Mouse (Mus musculus): ENCODE data around the gene Nfkbia. TPM values are rescaled to one million over a fixed set of nuclear protein-coding genes. Genes with fewer than 3 reads are reported as not detected.

Gene Nfkbia
- total and polyA plus RNA-seq, 3 experiments: 9.3 to 15.9 TPM; not detected in 1

GRCm38 (mm10) chr12:55491516-55492183 lies 797 bp downstream of the Nfkbia start:
- peak overlapping the region; percentile 98 for H3K9ac ChIP-seq (ENCODE audit: control insufficient read depth, low read depth, low read length, poor library complexity, severe bottlenecking)
- H3K4me1 ChIP-seq (ENCODE audit: control insufficient read depth in 1 of 2, insufficient read depth in 2 of 2, low read length in 2 of 2): peaks cover 0 to 13% of the 10 kb centered on the region in 2 experiments; a peak in 3 of 4 replicates
- DNase-seq (ENCODE audit: low read depth, low spot score): peak; percentile 90
- TF ChIP-seq POLR2AphosphoS5 (IDR thresholded peaks at IDR 0.05; ENCODE audit: borderline replicate concordance, low read depth, low read length) (no peak), CHD2 (IDR thresholded peaks at IDR 0.05; ENCODE audit: low read length) (no peak), HCFC1 (IDR thresholded peaks at IDR 0.05; ENCODE audit: low read depth, low read length) (peak; percentile 30), CTCF (IDR thresholded peaks at IDR 0.05 in 2 of 3, conservative IDR thresholded peaks at IDR 0.05 in 1 of 3; ENCODE audit: control insufficient read depth in 1 of 3, insufficient read depth in 1 of 3, low read depth in 2 of 3, low read length in 3 of 3, poor library complexity in 1 of 3, severe bottlenecking in 1 of 3) (no peak; a peak in 1 of 6 replicates), MAX (IDR thresholded peaks at IDR 0.05; ENCODE audit: low read length) (peak; percentile 28; the same call in 1 of the 2 replicates), NRF1 (IDR thresholded peaks at IDR 0.05; ENCODE audit: insufficient read depth, low read depth, low read length, poor library complexity, severe bottlenecking) (peak; percentile 62; the same call in 1 of the 2 replicates), RCOR1 (IDR thresholded peaks at IDR 0.05; ENCODE audit: low read depth, low read length) (0 out of 2 replicates have a peak, but pooled peaks have one; percentile 34), ZC3H11A (IDR thresholded peaks at IDR 0.05; ENCODE audit: low read depth, low read length) (no peak), EP300 (IDR thresholded peaks at IDR 0.05; ENCODE audit: low read depth in 1 of 2, low read length in 2 of 2) (0 out of 4 replicates have a peak, but pooled peaks have one; percentile 8 to 44), SIN3A (IDR thresholded peaks at IDR 0.05; ENCODE audit: low read length) (peak; percentile 41; the same call in 1 of the 2 replicates), MAZ (IDR thresholded peaks at IDR 0.05; ENCODE audit: low read depth, low read length) (no peak; the same call in 1 of the 2 replicates), ETS1 (IDR thresholded peaks at IDR 0.05; ENCODE audit: low read depth, low read length) (peak; percentile 65; the same call in 1 of the 2 replicates)
- peak overlapping the region; percentile 97 to 98 for H3K4me3 ChIP-seq (ENCODE audit: control insufficient read depth in 1 of 2, insufficient read depth in 1 of 2, low read depth in 2 of 2, low read length in 2 of 2)
- H3K79me2 ChIP-seq (ENCODE audit: control insufficient read depth, insufficient read depth, low read length, poor library complexity): peaks cover 10% of the 10 kb centered on the region
- peak overlapping the region; percentile 46; the same call in 1 of the 2 replicates for H3K27ac ChIP-seq (ENCODE audit: control insufficient read depth, low read depth, low read length)
- no peaks in the 10 kb centered on the region for H3K9me3 ChIP-seq (replicated peaks; ENCODE audit: insufficient read depth, low read length)
- H3K36me3 ChIP-seq (ENCODE audit: control insufficient read depth in 1 of 2, insufficient read depth in 2 of 2, low read length in 2 of 2): peaks cover 3 to 8% of the 10 kb centered on the region in 2 experiments
- no peaks in the 10 kb centered on the region for H3K27me3 ChIP-seq (ENCODE audit: control insufficient read depth in 1 of 2, insufficient read depth in 2 of 2, low read length in 2 of 2)

GRCm38 (mm10) chr12:55490722-55491449 lies 1.6 kb downstream of the Nfkbia start:
- Histone ChIP-seq H3K27ac (ENCODE audit: control insufficient read depth, low read depth, low read length) (peak overlapping the region; percentile 46; the same call in 1 of the 2 replicates), H3K9ac (ENCODE audit: control insufficient read depth, low read depth, low read length, poor library complexity, severe bottlenecking) (peak overlapping the region; percentile 72), H3K4me3 (ENCODE audit: control insufficient read depth in 1 of 2, insufficient read depth in 1 of 2, low read depth in 2 of 2, low read length in 2 of 2) (peak overlapping the region; percentile 63 to 82), H3K36me3 (ENCODE audit: control insufficient read depth in 1 of 2, insufficient read depth in 2 of 2, low read length in 2 of 2) (peaks cover 3 to 8% of the 10 kb centered on the region in 2 experiments), H3K4me1 (ENCODE audit: control insufficient read depth in 1 of 2, insufficient read depth in 2 of 2, low read length in 2 of 2) (peaks cover 0 to 13% of the 10 kb centered on the region in 2 experiments; a peak in 3 of 4 replicates), H3K79me2 (ENCODE audit: control insufficient read depth, insufficient read depth, low read length, poor library complexity) (peaks cover 10% of the 10 kb centered on the region), H3K9me3 (replicated peaks; ENCODE audit: insufficient read depth, low read length) (no peaks in the 10 kb centered on the region), H3K27me3 (ENCODE audit: control insufficient read depth in 1 of 2, insufficient read depth in 2 of 2, low read length in 2 of 2) (no peaks in the 10 kb centered on the region)
- no peak for TF ChIP-seq TAL1 (IDR thresholded peaks at IDR 0.05; ENCODE audit: low read length)
- no peak for TF ChIP-seq CHD2 (IDR thresholded peaks at IDR 0.05; ENCODE audit: low read length)
- no peak for TF ChIP-seq SMC3 (IDR thresholded peaks at IDR 0.05; ENCODE audit: low read depth, low read length)
- TF ChIP-seq TBP (IDR thresholded peaks at IDR 0.05; ENCODE audit: low read depth, low read length): no peak
- TF ChIP-seq RCOR1 (IDR thresholded peaks at IDR 0.05; ENCODE audit: low read depth, low read length): no peak
- no peak for TF ChIP-seq USF2 (IDR thresholded peaks at IDR 0.05; ENCODE audit: borderline replicate concordance in 1 of 2, insufficient read depth in 1 of 2, low read depth in 1 of 2, low read length in 2 of 2)
- no peak for TF ChIP-seq E2F4 (IDR thresholded peaks at IDR 0.05; ENCODE audit: borderline replicate concordance, low read depth, low read length)
- no peak for TF ChIP-seq ZNF384 (IDR thresholded peaks at IDR 0.05; ENCODE audit: low read depth, low read length)
- no peak for DNase-seq (ENCODE audit: low read depth, low spot score)
